Mouse (Mus musculus): ENCODE results near the gene Zfp689.

DNA sequence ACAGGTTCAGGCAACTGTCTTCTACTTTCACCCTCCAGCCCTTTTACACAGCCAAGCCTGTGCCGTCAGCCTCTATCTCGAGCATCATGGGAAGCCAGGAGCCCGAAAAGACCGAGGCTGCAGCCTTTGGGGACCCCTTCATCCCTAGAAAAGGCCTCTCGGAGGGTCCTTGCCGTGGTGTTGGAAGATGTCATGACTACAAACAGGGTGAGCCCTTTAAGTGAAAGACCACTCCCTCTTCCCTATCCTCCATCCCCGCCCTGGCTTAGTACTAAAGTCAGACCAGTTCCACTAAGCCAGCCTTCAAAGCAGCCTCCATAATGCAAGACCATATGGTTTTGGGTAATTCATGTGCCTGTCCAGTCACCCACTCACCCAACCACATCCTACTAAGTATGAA is 23.1 kb upstream of the Zfp689 start:
- TF ChIP-seq MAFK (IDR thresholded peaks at IDR 0.05; ENCODE audit: insufficient read depth, low read depth, low read length) (no peak), ZC3H11A (IDR thresholded peaks at IDR 0.05; ENCODE audit: borderline replicate concordance, low read depth, low read length) (no peak), CHD2 (IDR thresholded peaks at IDR 0.05; ENCODE audit: low read depth, low read length) (no peak), ZNF384 (IDR thresholded peaks at IDR 0.05; ENCODE audit: low read depth, low read length) (no peak)

Data from ES-E14 (cell line).